ENCODE assay signal across 21 mouse cellular contexts in genomic region chr5:144668060-144668459, GRCm38 (mm10).
DNase-seq lines count a peak whose midpoint lies in the region; ATAC-seq lines count a peak whose summit lies in the region.
"Had no signal": no experiment of that assay in that cellular context is flagged by ENCODE, and none has a peak within 500 bp of the region (broad histone marks: within the 10 kb centered on the region; RNA-seq: fewer than 3 reads in every experiment).

No protein-coding gene starts in this region.

- H3K9ac ChIP-seq in midbrain, embryonic 16.5 days (ENCODE audit: low read depth, low read length), result no peak overlapping the region
- H3K9ac ChIP-seq: embryonic facial prominence, embryonic 12.5 days; forebrain, embryonic 12.5 days; heart, embryonic 13.5 days; hindbrain, embryonic 15.5 days had no signal

- no peak overlapping the region for H3K4me3 ChIP-seq in midbrain, embryonic 16.5 days (ENCODE audit: low read depth, low read length)
- no peak overlapping the region for H3K4me3 ChIP-seq in midbrain, embryonic 10.5 days
- H3K4me3 ChIP-seq: embryonic facial prominence, embryonic 12.5 days; forebrain, embryonic 12.5 days; heart, embryonic 13.5 days; hindbrain, embryonic 15.5 days had no signal

- H3K4me1 ChIP-seq in midbrain, embryonic 16.5 days (ENCODE audit: control insufficient read depth, insufficient read depth, low read length), result peaks cover 11% of the 10 kb centered on the region
- H3K4me1 ChIP-seq in midbrain, embryonic 10.5 days, result peaks cover 4% of the 10 kb centered on the region; the same call in 1 of the 2 replicates
- H3K4me1 ChIP-seq: embryonic facial prominence, embryonic 12.5 days; heart, embryonic 13.5 days had no signal

- peak overlapping the region; percentile 36 for H3K27ac ChIP-seq in midbrain, embryonic 16.5 days (ENCODE audit: low read length)
- no peak overlapping the region for H3K27ac ChIP-seq in midbrain, embryonic 10.5 days (replicated peaks)
- H3K27ac ChIP-seq: embryonic facial prominence, embryonic 12.5 days; forebrain, embryonic 12.5 days; heart, embryonic 13.5 days; hindbrain, embryonic 15.5 days had no signal

- no peak overlapping the region for H3K4me2 ChIP-seq in midbrain, embryonic 16.5 days (ENCODE audit: low read length)
- H3K4me2 ChIP-seq: embryonic facial prominence, embryonic 12.5 days; forebrain, embryonic 12.5 days; heart, embryonic 13.5 days; hindbrain, embryonic 15.5 days had no signal

- H3K36me3 ChIP-seq in midbrain, embryonic 16.5 days (ENCODE audit: control insufficient read depth, insufficient read depth, low read length), result no peaks in the 10 kb centered on the region
- H3K36me3 ChIP-seq in midbrain, embryonic 10.5 days, result no peaks in the 10 kb centered on the region
- H3K36me3 ChIP-seq: embryonic facial prominence, embryonic 12.5 days; forebrain, embryonic 12.5 days; G1E; heart, embryonic 13.5 days; hindbrain, embryonic 15.5 days had no signal

- no peaks in the 10 kb centered on the region for H3K9me3 ChIP-seq in midbrain, embryonic 16.5 days (replicated peaks; ENCODE audit: control insufficient read depth, low read length, poor library complexity, severe bottlenecking)
- H3K9me3 ChIP-seq in midbrain, embryonic 10.5 days (replicated peaks), result no peaks in the 10 kb centered on the region
- H3K9me3 ChIP-seq: embryonic facial prominence, embryonic 12.5 days; forebrain, embryonic 12.5 days; heart, embryonic 13.5 days; hindbrain, embryonic 15.5 days had no signal

- no peaks in the 10 kb centered on the region for H3K27me3 ChIP-seq in midbrain, embryonic 16.5 days (ENCODE audit: control insufficient read depth, insufficient read depth, low read depth, low read length)
- H3K27me3 ChIP-seq in midbrain, embryonic 10.5 days (ENCODE audit: low read depth, poor library complexity, severe bottlenecking), result peaks cover 7% of the 10 kb centered on the region; the same call in 1 of the 2 replicates
- H3K27me3 ChIP-seq: embryonic facial prominence, embryonic 12.5 days; heart, embryonic 13.5 days; hindbrain, embryonic 15.5 days had no signal

- ATAC-seq in frontal cortex, adult (ENCODE audit: low TSS enrichment), result peak; percentile 41; the same call in 1 of the 2 replicates
- ATAC-seq in midbrain, embryonic 16.5 days, result no peak
- ATAC-seq: CD4-positive, CD25-positive, alpha-beta regulatory T cell, adult 4 months had no signal

- DNase-seq in embryo, embryonic 10.5 days (ENCODE audit: low spot score), result peak; percentile 2
- DNase-seq in embryo, embryonic 9.5 days (ENCODE audit: extremely low spot score), result no peak
- DNase-seq in frontal cortex, postnatal 36 days (ENCODE audit: low spot score in 2 of 2), result no peak
- DNase-seq in midbrain, embryonic 10.5 days (ENCODE audit: low spot score), result no peak
- DNase-seq in adipocyte (ENCODE audit: low spot score), result no peak
- DNase-seq: adrenal gland, postnatal 10 days; B cell, adult 2 months; cerebellum, adult 2 months; cerebellum, postnatal 10 days; embryo, embryonic 11 days; gastrocnemius, postnatal 36 days; heart, adult 11 months; heart, postnatal 36 days had no signal

- 34% methylated on average over 3 of the region's 3 CpGs for WGBS in midbrain, embryonic 16.5 days
- WGBS in midbrain, embryonic 10.5 days, result 79% methylated on average over 3 of the region's 3 CpGs
